Mouse (Mus musculus) olfactory bulb, adult 2 months (tissue): ENCODE data around the gene Serinc3.
"Not testable (repeated sequence)": the region's sequence is repeated elsewhere in the genome, so short reads cannot be mapped to it uniquely, and the experiment has no call there.

Experiments
- CTCF ChIP-seq: fragments of 200-500 bp; IDR thresholded peaks from 2 replicates; pipeline ENCODE4 v1.5.1; 2012; ENCODE audit warnings: low read depth, mild to moderate bottlenecking, low read length, moderate library complexity; ENCODE audit not compliant: insufficient read depth
- POLR2A ChIP-seq: fragments of 200-500 bp; IDR thresholded peaks from 2 replicates; pipeline ENCODE4 v1.6.1; 2012; ENCODE audit warnings: mild to moderate bottlenecking, low read depth, low read length, moderate library complexity; ENCODE audit not compliant: insufficient read depth

DNA sequence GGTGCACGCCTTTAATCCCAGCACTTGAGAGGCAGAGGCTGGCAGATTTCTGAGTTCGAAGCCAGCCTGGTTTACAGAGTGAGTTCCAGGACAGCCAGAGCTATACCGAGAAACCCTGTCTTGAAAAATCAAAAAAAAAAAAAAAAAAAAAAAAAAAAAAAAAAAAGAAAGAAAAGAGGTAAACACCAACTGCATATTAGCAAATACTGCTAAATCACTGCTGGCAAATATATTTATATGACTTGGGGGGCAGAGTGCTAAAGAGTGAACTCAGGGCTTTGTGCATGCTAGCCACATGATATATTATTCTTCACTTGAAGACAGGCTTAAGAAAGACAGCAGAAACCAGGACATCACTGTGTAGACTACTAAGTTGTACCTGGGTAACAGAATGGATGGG is 23.5 kb downstream of the Serinc3 start:
- not testable (repeated sequence) for TF ChIP-seq POLR2A, CTCF
